Mouse (Mus musculus) layer of hippocampus, postnatal 25 days (tissue): ENCODE measurements around the gene Olfr1101. TPM values are rescaled to one million over a fixed set of nuclear protein-coding genes. Genes with fewer than 3 reads are reported as not detected.

Experiments
- DNase-seq, 2 experiments: peaks; one replicate each; pipeline ENCODE4 v3.0.0; 2022; ENCODE audit warnings: mixed read lengths in 2 of 2, low spot score in 1 of 2; ENCODE audit errors: extremely low spot score in 1 of 2
- total RNA-seq, 2 experiments: library from RNA; stranded (reverse); gene quantifications; 2 replicates each; pipeline ENCODE4 v1.2.3; 2021

The Olfr1101 gene
- total RNA-seq: not detected

GRCm38 (mm10) chr2:86991121-86991520, at the start of gene Olfr1101:
Gene Olfr1101, minus strand, starts transcription at chr2:86991221.
- no peak for DNase-seq

- no peak for DNase-seq
These were observed 45.4 kb upstream of the Olfr1101 start, which contains the start of gene Olfr1105 for GRCm38 (mm10) chr2:87036431-87036830. Gene Olfr1105, minus strand, starts transcription at chr2:87036531.

GRCm38 (mm10) chr2:87026980-87027379, 36.0 kb upstream of the Olfr1101 start, which contains the start of gene Olfr1104:
Gene Olfr1104, minus strand, starts transcription at chr2:87027080.
- no peak for DNase-seq

GRCm38 (mm10) chr2:86998098-86998497, 7.1 kb upstream of the Olfr1101 start, which contains the start of gene Olfr1102:
Gene Olfr1102, plus strand, starts transcription at chr2:86998398.
- no peak for DNase-seq

- DNase-seq: no peak
These were observed 11.2 kb downstream of the Olfr1101 start, which contains the start of gene Olfr1100 for GRCm38 (mm10) chr2:86979854-86980253. Gene Olfr1100, minus strand, starts transcription at chr2:86979954.

- no peak for DNase-seq
These were observed 30.4 kb downstream of the Olfr1101 start, which contains the start of gene Olfr1099 for GRCm38 (mm10) chr2:86960593-86960992. Gene Olfr1099, minus strand, starts transcription at chr2:86960693.

Other genes starting within 250 kb of the Olfr1101 start
- not detected for gene Olfr1090, start 232.2 kb downstream of the Olfr1101 start, total RNA-seq
- not detected for gene Olfr1093, start 208.7 kb downstream of the Olfr1101 start, total RNA-seq
- gene Olfr141, start 181.2 kb downstream of the Olfr1101 start, total RNA-seq: not detected
- gene Olfr1094, start 166.6 kb downstream of the Olfr1101 start, total RNA-seq: not detected
- gene Olfr1095, start 139.5 kb downstream of the Olfr1101 start, total RNA-seq: not detected
- not detected for gene Gm13723, start 116.4 kb downstream of the Olfr1101 start, total RNA-seq
- gene Olfr1097, start 99.0 kb downstream of the Olfr1101 start, total RNA-seq: not detected
- gene Olfr1098, start 66.7 kb downstream of the Olfr1101 start, total RNA-seq: not detected
- not detected for gene Olfr1099, start 30.5 kb downstream of the Olfr1101 start, total RNA-seq
- gene Olfr1100, start 11.3 kb downstream of the Olfr1101 start, total RNA-seq: not detected
- not detected for gene Olfr1102, start 7.2 kb upstream of the Olfr1101 start, total RNA-seq
- gene Olfr1104, start 35.9 kb upstream of the Olfr1101 start, total RNA-seq: not detected
- not detected for gene Olfr1105, start 45.3 kb upstream of the Olfr1101 start, total RNA-seq
- not detected for gene Olfr1106, start 61.1 kb upstream of the Olfr1101 start, total RNA-seq
- not detected for gene Olfr1107, start 84.6 kb upstream of the Olfr1101 start, total RNA-seq
- not detected for gene Olfr1109, start 104.8 kb upstream of the Olfr1101 start, total RNA-seq
- not detected for gene Olfr259, start 123.3 kb upstream of the Olfr1101 start, total RNA-seq
- not detected for gene Olfr1110, start 149.1 kb upstream of the Olfr1101 start, total RNA-seq
- gene Olfr1111, start 161.4 kb upstream of the Olfr1101 start, total RNA-seq: not detected
- gene Olfr1112, start 196.6 kb upstream of the Olfr1101 start, total RNA-seq: not detected
- not detected for gene Olfr1113, start 217.7 kb upstream of the Olfr1101 start, total RNA-seq